Mouse (Mus musculus) left cerebral cortex, postnatal 4 days (tissue): ENCODE measurements around the gene Gm4187. TPM values are rescaled to one million over a fixed set of nuclear protein-coding genes. Genes with fewer than 3 reads are reported as not detected.
"Not testable (repeated sequence)": the region's sequence is repeated elsewhere in the genome, so short reads cannot be mapped to it uniquely, and the experiment has no call there.

Experiments used
- DNase-seq: peaks from one replicate; pipeline ENCODE4 v3.0.0-alpha.2; 2022
- intact Hi-C: fragments of 180-260 bp; cut with DNase I; formaldehyde crosslinking; loops from one replicate; pipeline ENCODE4 v1.15.1; 2025
- total RNA-seq, 2 experiments: library from RNA; stranded (reverse); gene quantifications; 2 replicates each; pipeline ENCODE4 v1.2.3; 2021

Gm4187 gene
- total RNA-seq = not detected

- DNase-seq, intact Hi-C loops: not testable (repeated sequence)
Observed at GRCm38 (mm10) chr7:22329617-22330016, at the start of gene Gm4187. Gene Gm4187 (minus strand): TSS chr7:22329717.

- intact Hi-C loops, DNase-seq: not testable (repeated sequence)
Observed at GRCm38 (mm10) chr7:22370939-22371338, 41.4 kb upstream of the Gm4187 start, which contains the start of gene Gm8660. Gene Gm8660 (minus strand): TSS chr7:22371039.

Other genes starting within 250 kb of the Gm4187 start
- gene Gm16451, start 211.5 kb downstream of the Gm4187 start, total RNA-seq = not detected
- gene Gm10666, start 195.0 kb downstream of the Gm4187 start, total RNA-seq = not detected
- not detected for gene Vmn1r142, start 165.7 kb downstream of the Gm4187 start, total RNA-seq
- not detected for gene Vmn1r143, start 140.3 kb downstream of the Gm4187 start, total RNA-seq
- not detected for gene Gm8653, start 128.5 kb downstream of the Gm4187 start, total RNA-seq
- gene Gm8453, start 100.2 kb downstream of the Gm4187 start, total RNA-seq = not detected
- gene Gm8660, start 41.3 kb upstream of the Gm4187 start, total RNA-seq = not detected
- not detected for gene Vmn1r148, start 83.9 kb upstream of the Gm4187 start, total RNA-seq
- not detected for gene Vmn1r149, start 108.5 kb upstream of the Gm4187 start, total RNA-seq
- gene Gm10665, start 134.4 kb upstream of the Gm4187 start, total RNA-seq = not detected
- gene Vmn1r151, start 170.0 kb upstream of the Gm4187 start, total RNA-seq = not detected
- gene Vmn1r152, start 193.2 kb upstream of the Gm4187 start, total RNA-seq = not detected
- not detected for gene Gm8677, start 205.2 kb upstream of the Gm4187 start, total RNA-seq
- not detected for gene Gm4201, start 235.6 kb upstream of the Gm4187 start, total RNA-seq